Mouse (Mus musculus) forebrain, embryonic 15.5 days (tissue): ENCODE measurements around the gene Srf. TPM values are rescaled to one million over a fixed set of nuclear protein-coding genes. Genes with fewer than 3 reads are reported as not detected.

Experiments
- ATAC-seq: fragments of 200-750 bp; cut with Nextera tagmentation; replicated peaks from 2 replicates; pipeline ENCODE4 v1.8.0; 2017; ENCODE audit warnings: mild to moderate bottlenecking, moderate TSS enrichment, moderate library complexity
- H3K27ac ChIP-seq: fragments of 300-500 bp; sonication (generic); replicated peaks from 2 replicates; pipeline ENCODE4 v1.5.1; 2015; ENCODE audit warnings: mild to moderate bottlenecking, inconsistent platforms
- H3K27me3 ChIP-seq: fragments of 300-500 bp; sonication (generic); 2 replicates; pipeline ENCODE4 v1.6.1; 2015; ENCODE audit warnings: inconsistent platforms
- H3K36me3 ChIP-seq: fragments of 300-500 bp; sonication (generic); 2 replicates; pipeline ENCODE4 v1.6.1; 2015; ENCODE audit warnings: mild to moderate bottlenecking, inconsistent platforms
- H3K4me1 ChIP-seq: fragments of 300-500 bp; sonication (generic); 2 replicates; pipeline ENCODE4 v1.6.1; 2015; ENCODE audit warnings: inconsistent platforms
- H3K4me2 ChIP-seq: fragments of 300-500 bp; sonication (generic); replicated peaks from 2 replicates; pipeline ENCODE4 v1.6.1; 2015; ENCODE audit warnings: mild to moderate bottlenecking, inconsistent platforms
- H3K4me3 ChIP-seq: fragments of 300-500 bp; sonication (generic); 2 replicates; pipeline ENCODE4 v1.5.1; 2015; ENCODE audit warnings: mild to moderate bottlenecking, inconsistent platforms
- H3K9ac ChIP-seq: fragments of 300-500 bp; sonication (generic); replicated peaks from 2 replicates; pipeline ENCODE4 v1.6.1; 2015; ENCODE audit warnings: mild to moderate bottlenecking, inconsistent platforms
- H3K9me3 ChIP-seq: fragments of 300-500 bp; sonication (generic); 2 replicates; pipeline ENCODE4 v1.6.1; 2016; ENCODE audit warnings: inconsistent platforms
- WGBS: fragments of 180-500 bp; shearing (Covaris S2); methylation state at CpG from one replicate; pipeline ENCODE4 v1.1.7; 2015; ENCODE audit warnings: mixed read lengths; 5-methylcytosine and 5-hydroxymethylcytosine counted together
- polyA plus RNA-seq: library from polyadenylated mRNA; unstranded; fragments of >200 nt; fragmentation: Nextera tagmentation; extraction: Ambion mirVana; gene quantifications from 2 replicates; pipeline ENCODE4 v1.2.1, GENCODE M21; 2015

Gene Srf
- polyA plus RNA-seq, 1 experiment from 2014 or later, result 3.3 TPM

DNA sequence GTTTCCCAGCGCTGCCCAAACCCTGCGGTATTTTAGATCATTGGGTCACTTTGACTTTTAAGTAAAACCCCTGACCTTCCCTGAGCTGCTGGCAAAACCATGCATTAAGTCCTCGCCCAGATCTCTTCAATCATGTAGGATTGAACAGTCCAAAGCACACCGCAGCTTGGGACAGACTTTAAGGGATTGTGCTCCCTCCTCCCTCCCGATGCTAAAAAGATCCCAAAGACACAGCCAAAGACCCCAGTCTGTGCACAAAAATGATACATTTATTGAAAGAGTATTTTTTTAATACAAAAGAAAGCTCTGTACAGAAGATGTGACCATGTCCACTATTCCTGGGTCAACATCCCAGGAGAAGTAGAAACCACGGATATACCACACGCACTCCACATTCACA, 9.4 kb downstream of the Srf start:
- ATAC-seq, result no peak; the same call in 1 of the 2 replicates
- Histone ChIP-seq H3K27me3 (no peaks in the 10 kb centered on the region; the same call in 1 of the 2 replicates), H3K4me2 (peak overlapping the region; percentile 92), H3K4me1 (peaks cover 23% of the 10 kb centered on the region), H3K9me3 (no peaks in the 10 kb centered on the region), H3K27ac (no peak overlapping the region), H3K4me3 (peak overlapping the region; percentile 81), H3K36me3 (peaks cover 32% of the 10 kb centered on the region), H3K9ac (peak overlapping the region; percentile 86)
- 11% methylated on average over 7 of the region's 7 CpGs for WGBS

DNA sequence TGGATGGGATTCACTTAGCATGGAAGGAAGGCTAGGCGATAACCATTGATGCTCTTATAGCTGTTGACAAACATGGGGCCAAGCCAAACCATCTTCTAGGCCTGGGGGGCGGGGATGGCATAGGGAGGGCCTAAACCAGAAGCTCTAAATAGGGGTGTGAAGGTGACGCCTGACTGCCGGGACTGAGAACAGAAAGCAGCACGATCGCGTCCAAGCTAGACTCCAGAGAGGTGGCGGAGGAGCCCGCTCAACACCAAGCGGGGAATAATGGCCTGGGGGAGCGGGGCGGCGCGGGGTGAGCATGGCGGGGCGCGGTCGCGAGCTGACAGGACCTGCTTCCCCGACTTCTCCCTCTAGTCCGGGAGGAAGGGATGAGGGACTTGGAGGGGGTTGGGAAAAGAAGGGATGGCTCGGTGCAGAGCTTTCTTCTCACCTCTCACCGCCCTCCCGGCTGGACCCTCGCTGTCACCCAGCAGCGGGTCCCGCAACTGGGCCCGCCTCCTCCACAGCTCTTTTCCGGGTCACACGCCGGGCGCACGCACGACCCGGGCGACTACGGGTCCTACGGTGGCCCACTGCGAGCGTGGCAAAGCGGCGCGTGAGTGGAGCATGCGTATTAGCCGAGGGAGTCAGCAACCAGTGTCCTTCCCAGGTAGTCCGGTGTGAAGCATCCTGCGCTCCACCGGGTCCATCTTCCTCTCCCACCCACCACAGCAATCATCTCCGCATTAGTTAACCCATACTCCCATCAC, 10.0 kb downstream of the Srf start, which contains the start of gene Cul9:
TSS of gene Cul9 (minus strand) at position 576 of the 752 bp plus-strand sequence.
- H3K4me2 ChIP-seq, result peak within 1 kb of the TSS; percentile 92
- H3K36me3 ChIP-seq, result peaks cover 32% of the 10 kb centered on the region
- H3K27ac ChIP-seq, result 0 out of 2 replicates have a peak within 1 kb of the TSS, but pooled peaks have one; percentile 44
- under 1% methylated on average over 44 of the region's 49 CpGs for WGBS
- peak within 1 kb of the TSS; percentile 81 for H3K4me3 ChIP-seq
- peak; percentile 89 for ATAC-seq
- no peaks in the 10 kb centered on the region for H3K9me3 ChIP-seq
- H3K9ac ChIP-seq, result peak within 1 kb of the TSS; percentile 86
- peaks cover 23% of the 10 kb centered on the region for H3K4me1 ChIP-seq
- H3K27me3 ChIP-seq, result no peaks in the 10 kb centered on the region; the same call in 1 of the 2 replicates

DNA sequence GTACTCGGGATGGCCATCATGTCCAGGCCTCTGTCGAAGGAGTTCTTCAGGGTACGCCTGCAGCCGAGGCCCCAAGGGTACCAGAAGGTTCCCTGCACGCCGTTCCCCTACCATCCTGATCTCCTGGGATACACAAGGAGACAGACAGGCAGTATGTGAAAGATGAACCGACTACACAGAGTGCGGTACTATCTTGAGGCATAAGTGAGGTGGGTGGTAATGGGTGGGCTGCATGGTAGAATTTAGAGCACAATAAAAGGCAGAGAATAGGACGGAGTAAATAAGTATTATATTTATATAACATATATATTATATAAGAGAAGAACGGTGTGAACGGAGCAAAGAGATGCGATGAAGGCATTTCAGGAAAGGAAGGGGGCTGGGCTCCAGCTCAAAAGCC, 12.3 kb downstream of the Srf start:
- Histone ChIP-seq H3K36me3 (peaks cover 30% of the 10 kb centered on the region), H3K4me2 (no peak overlapping the region), H3K4me3 (no peak overlapping the region), H3K9ac (no peak overlapping the region), H3K4me1 (peaks cover 23% of the 10 kb centered on the region), H3K27ac (no peak overlapping the region), H3K9me3 (no peaks in the 10 kb centered on the region), H3K27me3 (no peaks in the 10 kb centered on the region; the same call in 1 of the 2 replicates)
- whole genome bisulfite sequencing, result 93% methylated on average over 12 of the region's 12 CpGs
- no peak for ATAC-seq

DNA sequence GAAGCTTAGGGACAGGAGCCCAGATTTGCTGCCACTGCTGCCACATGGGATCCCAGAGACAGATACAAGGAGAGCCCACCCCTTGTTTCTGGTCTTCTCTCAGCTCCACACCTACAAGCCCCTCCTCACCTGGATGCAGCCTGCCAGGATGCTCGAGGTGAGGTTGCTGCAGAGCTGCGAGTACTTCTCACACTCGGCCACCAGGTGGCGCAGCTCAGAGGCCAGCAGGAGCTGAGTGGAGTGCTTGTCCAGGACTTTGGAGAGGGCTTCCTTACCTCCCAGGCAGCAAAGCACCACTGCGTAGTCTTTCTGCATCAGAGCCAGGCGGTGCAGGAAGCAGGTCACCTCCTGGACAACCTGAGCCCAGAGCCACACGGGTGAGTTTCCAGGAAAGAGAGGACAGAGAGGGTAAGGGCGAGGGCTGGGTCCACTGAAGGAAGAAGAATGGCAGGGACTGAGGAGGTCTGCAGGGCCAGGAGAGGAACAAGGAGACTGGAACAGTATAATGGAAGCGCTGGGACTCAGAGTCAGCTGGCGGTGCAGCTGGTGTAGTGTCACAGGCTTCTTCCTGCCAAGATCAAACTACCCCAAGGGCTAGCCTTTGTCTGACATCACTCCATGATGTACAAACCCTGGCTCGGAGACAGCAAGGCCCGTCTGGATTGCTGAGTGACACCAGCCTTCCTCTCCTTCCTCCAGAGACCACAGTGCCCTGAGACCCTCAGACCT, 30.2 kb downstream of the Srf start:
- Histone ChIP-seq H3K4me1 (no peaks in the 10 kb centered on the region), H3K27me3 (no peaks in the 10 kb centered on the region; the same call in 1 of the 2 replicates), H3K36me3 (peaks cover 9% of the 10 kb centered on the region; the same call in 1 of the 2 replicates), H3K27ac (no peak overlapping the region), H3K9ac (no peak overlapping the region), H3K9me3 (no peaks in the 10 kb centered on the region), H3K4me2 (no peak overlapping the region), H3K4me3 (no peak overlapping the region)
- 36% methylated on average over 12 of the region's 12 CpGs for whole genome bisulfite sequencing
- peak; percentile 36 for ATAC-seq

DNA sequence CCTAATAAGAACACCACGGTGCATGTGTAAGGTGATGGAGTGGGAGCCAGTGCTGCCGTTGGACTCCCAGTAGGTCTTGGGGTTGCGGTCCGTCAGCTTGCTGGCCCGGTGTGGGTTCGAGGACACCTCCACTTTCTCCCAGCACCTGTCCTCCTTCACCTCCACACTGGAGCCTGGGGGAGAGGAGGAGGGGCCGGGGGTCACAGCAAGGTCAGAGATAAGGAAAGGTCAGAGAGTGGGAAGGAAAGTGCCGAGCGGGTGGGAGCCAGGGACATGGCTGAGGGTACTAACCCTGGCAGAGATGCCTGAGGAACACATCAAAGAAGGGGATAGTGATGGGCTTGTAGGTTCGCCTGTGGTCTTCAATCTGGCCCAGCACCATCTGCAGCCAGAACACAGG, 30.9 kb downstream of the Srf start:
- Histone ChIP-seq H3K9ac (no peak overlapping the region), H3K4me2 (no peak overlapping the region), H3K27me3 (no peaks in the 10 kb centered on the region; the same call in 1 of the 2 replicates), H3K27ac (no peak overlapping the region), H3K4me1 (no peaks in the 10 kb centered on the region), H3K36me3 (peaks cover 9% of the 10 kb centered on the region; the same call in 1 of the 2 replicates), H3K4me3 (no peak overlapping the region), H3K9me3 (no peaks in the 10 kb centered on the region)
- ATAC-seq, result no peak
- WGBS, result 89% methylated on average over 10 of the region's 10 CpGs

DNA sequence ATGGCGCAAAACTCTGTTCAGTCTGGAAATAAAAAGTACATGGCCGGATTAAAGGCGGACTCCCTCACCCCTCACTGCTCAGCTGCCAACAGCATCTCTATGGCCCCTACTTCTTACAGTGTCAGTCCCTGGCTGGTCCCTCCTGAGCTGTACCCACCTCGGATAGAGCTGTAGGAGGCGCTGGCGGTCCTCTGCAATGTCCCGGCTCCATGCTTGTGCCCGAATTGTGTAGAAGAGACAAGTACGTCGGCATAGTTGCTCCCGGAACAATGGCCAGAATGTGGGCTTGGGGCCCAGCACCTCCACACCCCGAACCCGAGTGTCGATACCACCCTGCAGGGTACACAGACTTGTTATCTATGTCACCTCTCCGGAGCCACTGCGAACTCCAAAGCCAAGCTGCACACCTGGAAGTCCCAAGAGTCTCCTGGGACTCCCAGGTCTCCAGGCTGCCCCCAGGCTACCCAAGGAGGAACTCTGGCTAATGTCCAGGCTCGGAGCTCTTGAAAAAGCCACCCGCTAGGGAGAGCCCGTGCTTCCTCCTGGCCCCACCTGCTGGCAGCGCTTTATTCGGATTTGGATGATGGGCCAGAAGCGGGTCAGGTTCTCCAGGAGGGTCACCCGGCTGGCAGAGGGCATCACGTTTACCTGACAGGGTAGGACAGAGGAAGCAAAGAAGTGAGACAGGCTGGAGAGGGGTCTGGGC, 33.9 kb downstream of the Srf start:
- Histone ChIP-seq H3K4me2 (no peak overlapping the region), H3K27ac (no peak overlapping the region), H3K27me3 (no peaks in the 10 kb centered on the region; the same call in 1 of the 2 replicates), H3K4me3 (no peak overlapping the region), H3K9me3 (no peaks in the 10 kb centered on the region), H3K4me1 (no peaks in the 10 kb centered on the region), H3K36me3 (no peaks in the 10 kb centered on the region; the same call in 1 of the 2 replicates), H3K9ac (no peak overlapping the region)
- WGBS, result 28% methylated on average over 24 of the region's 24 CpGs
- ATAC-seq, result no peak

DNA sequence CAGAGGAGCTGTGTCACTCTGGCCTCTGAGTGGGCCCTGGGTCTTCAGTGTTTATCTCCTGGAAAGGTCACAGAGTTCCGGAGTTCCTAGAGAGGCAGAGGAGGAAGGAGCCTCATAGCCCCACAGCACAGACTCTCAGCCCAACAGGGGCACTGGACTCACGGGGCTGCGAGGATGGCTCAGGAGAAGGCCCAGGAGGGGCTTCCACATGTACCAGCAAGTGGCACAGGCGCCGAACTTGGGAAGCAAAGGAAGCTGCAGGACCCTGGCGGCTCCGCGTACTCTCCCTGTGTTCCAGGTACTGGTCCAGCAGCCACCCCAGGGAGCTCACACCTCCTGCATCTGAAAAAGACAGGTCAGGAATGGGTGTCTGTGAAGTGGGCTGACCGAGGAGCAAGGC, 34.8 kb downstream of the Srf start:
- 84% methylated on average over 9 of the region's 9 CpGs for WGBS
- Histone ChIP-seq H3K4me3 (no peak overlapping the region), H3K27ac (no peak overlapping the region), H3K9me3 (no peaks in the 10 kb centered on the region), H3K4me1 (no peaks in the 10 kb centered on the region), H3K36me3 (no peaks in the 10 kb centered on the region; the same call in 1 of the 2 replicates), H3K27me3 (no peaks in the 10 kb centered on the region; the same call in 1 of the 2 replicates), H3K9ac (no peak overlapping the region), H3K4me2 (no peak overlapping the region)
- no peak for ATAC-seq

DNA sequence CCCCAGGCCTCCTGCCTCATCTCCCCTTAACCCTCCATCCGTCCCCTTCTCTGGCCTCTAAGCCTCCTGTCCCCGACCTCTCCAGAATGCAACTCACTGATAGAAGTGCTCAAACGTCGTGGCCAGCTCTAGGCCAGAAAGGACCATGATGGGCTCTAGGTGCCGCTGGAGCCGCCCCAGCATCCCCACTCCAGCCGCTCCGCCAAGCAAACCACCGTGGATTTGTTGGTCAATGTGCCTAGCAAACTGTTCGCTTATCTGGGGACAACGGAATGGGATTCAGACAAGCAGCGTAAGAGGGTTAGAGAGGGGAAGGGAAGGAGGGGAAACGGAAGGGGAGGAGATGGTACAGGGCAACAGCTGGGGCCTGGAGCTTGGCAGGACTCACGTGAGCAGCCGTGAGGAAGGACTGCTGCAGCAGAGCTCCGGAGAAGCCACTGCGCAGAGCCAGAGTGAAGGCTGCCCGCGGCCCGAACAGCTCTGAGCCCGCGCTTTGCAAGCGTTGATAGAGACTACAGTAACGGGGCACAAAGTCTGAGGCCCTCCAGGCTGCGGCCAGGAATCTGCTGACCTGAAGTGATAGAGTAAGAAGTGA, 35.5 kb downstream of the Srf start:
- no peak overlapping the region for H3K9ac ChIP-seq
- H3K9me3 ChIP-seq, result no peaks in the 10 kb centered on the region
- 46% methylated on average over 25 of the region's 25 CpGs for WGBS
- no peak overlapping the region for H3K27ac ChIP-seq
- H3K4me3 ChIP-seq, result no peak overlapping the region
- no peak for ATAC-seq
- H3K4me2 ChIP-seq, result no peak overlapping the region
- no peaks in the 10 kb centered on the region for H3K4me1 ChIP-seq
- H3K36me3 ChIP-seq, result no peaks in the 10 kb centered on the region; the same call in 1 of the 2 replicates
- no peaks in the 10 kb centered on the region; the same call in 1 of the 2 replicates for H3K27me3 ChIP-seq

DNA sequence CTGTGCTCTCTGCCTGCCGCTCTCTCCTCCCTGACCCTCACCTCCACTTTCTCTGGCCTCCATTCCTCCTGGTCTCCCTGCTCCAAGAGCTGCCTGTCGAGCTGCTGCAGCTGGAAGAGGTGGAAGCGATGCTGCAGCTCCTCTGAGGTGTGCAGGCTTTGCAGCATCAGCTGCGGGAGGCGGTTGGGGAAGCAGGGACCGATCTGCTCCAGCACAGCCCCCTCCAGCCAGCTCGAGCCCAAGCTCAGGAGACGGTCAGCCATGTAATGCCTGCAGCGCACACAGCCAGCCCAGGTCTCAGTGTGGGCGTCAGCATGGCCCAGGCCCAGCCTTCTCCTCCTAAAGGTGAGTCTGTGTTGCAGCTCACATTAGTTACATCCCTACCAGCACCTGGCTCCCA, 36.0 kb downstream of the Srf start:
- H3K4me2 ChIP-seq, result no peak overlapping the region
- 60% methylated on average over 10 of the region's 10 CpGs for WGBS

DNA sequence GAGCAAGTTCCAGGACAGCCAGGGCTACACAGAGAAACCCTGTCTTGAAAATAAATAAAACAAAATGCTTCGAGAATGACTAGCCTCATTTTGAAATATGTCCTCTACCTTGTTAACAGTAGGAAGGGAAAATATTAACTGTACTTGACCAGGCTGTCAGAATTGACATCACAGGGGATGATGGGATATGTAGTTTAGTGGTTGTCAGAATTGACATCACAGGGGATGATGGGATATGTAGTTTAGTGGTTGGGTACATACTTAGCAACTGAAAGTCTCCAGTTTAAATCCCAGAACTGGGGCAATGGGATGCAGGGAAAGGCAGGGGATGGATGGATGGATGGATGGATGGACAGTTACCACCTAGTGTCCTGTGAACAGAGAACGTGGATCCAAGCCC, 42.6 kb downstream of the Srf start:
- Histone ChIP-seq H3K9ac (no peak overlapping the region), H3K4me1 (no peaks in the 10 kb centered on the region), H3K36me3 (peaks cover under 1% of the 10 kb centered on the region; the same call in 1 of the 2 replicates), H3K27ac (no peak overlapping the region), H3K4me3 (no peak overlapping the region), H3K9me3 (no peaks in the 10 kb centered on the region), H3K27me3 (no peaks in the 10 kb centered on the region), H3K4me2 (no peak overlapping the region)
- ATAC-seq, result peak; percentile 57
- WGBS, result 67% methylated on average over 2 of the region's 2 CpGs

More for the DNA sequence above, 36.0 kb downstream of the Srf start:
- H3K9ac ChIP-seq, result no peak overlapping the region
- no peaks in the 10 kb centered on the region; the same call in 1 of the 2 replicates for H3K36me3 ChIP-seq
- H3K9me3 ChIP-seq, result no peaks in the 10 kb centered on the region
- no peaks in the 10 kb centered on the region for H3K4me1 ChIP-seq
- no peaks in the 10 kb centered on the region; the same call in 1 of the 2 replicates for H3K27me3 ChIP-seq
- H3K27ac ChIP-seq, result no peak overlapping the region
- H3K4me3 ChIP-seq, result no peak overlapping the region
- ATAC-seq, result no peak

DNA sequence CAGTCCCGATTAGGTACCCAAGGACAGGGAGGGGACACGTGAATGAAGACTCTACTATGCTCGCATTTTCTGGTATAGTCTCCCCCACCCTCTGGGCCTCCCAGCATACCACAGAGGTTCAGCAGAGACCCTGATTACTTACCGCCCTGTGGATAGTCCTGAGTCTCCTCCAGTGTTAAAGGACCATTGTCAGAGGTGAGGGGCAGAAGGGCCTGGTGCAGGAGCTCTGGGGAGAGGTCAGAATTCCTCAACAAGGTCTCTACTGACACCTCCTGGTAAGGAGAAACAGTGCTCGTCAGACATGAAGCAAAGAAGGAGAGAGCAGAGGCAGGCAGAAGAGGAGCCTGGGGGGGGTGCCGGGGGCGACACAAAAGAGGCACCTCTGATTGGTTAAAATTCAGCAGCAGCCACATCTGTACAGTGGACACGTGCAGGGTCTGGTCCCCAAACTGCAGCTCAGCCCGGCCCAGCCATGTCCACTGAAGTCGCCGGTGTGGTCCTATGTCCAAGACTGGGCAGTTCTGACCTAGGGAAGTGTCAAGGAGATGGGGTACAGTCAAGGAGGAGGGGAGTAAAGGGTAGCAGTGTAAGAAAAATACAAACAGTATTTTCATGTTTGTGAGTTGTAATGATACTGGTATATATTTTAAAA, 44.8 kb downstream of the Srf start:
- Histone ChIP-seq H3K27me3 (no peaks in the 10 kb centered on the region), H3K36me3 (0 out of 2 replicates have a peak, but pooled peaks cover 4% of the 10 kb centered on the region), H3K4me1 (no peaks in the 10 kb centered on the region), H3K9ac (no peak overlapping the region), H3K9me3 (no peaks in the 10 kb centered on the region), H3K4me2 (no peak overlapping the region), H3K4me3 (no peak overlapping the region), H3K27ac (no peak overlapping the region)
- 50% methylated on average over 11 of the region's 11 CpGs for WGBS
- 0 out of 2 replicates have a peak, but pooled peaks have one; percentile 26 for ATAC-seq
